Mouse (Mus musculus): ENCODE measurements around the gene Unc5b.

The Unc5b gene

GRCm38 (mm10) chr10:60801168-60801897, 30.0 kb downstream of the Unc5b start:
- in situ Hi-C loops (cut with MseI, MboI), result no loop called here

- in situ Hi-C loops (cut with MseI, MboI), result no loop called here
Measured at GRCm38 (mm10) chr10:60800295-60801167, 30.9 kb downstream of the Unc5b start.

GRCm38 (mm10) chr10:60797682-60798422, 33.5 kb downstream of the Unc5b start:
- in situ Hi-C loops (cut with MseI, MboI), result no loop called here

GRCm38 (mm10) chr10:60796474-60796873, 34.9 kb downstream of the Unc5b start:
- in situ Hi-C loops (cut with MseI, MboI), result no loop called here

GRCm38 (mm10) chr10:60796028-60796427, 35.4 kb downstream of the Unc5b start:
- in situ Hi-C loops (cut with MseI, MboI), result no loop called here

GRCm38 (mm10) chr10:60794792-60795191, 36.6 kb downstream of the Unc5b start:
- in situ Hi-C loops (cut with MseI, MboI), result no loop called here

- in situ Hi-C loops (cut with MseI, MboI), result no loop called here
Measured at GRCm38 (mm10) chr10:60794374-60794773, 37.0 kb downstream of the Unc5b start.

GRCm38 (mm10) chr10:60792841-60793240, 38.5 kb downstream of the Unc5b start:
- in situ Hi-C loops (cut with MseI, MboI), result no loop called here

GRCm38 (mm10) chr10:60792365-60792764, 39.0 kb downstream of the Unc5b start:
- in situ Hi-C loops (cut with MseI, MboI), result no loop called here

- in situ Hi-C loops (cut with MseI, MboI), result no loop called here
Measured at GRCm38 (mm10) chr10:60790912-60791311, 40.5 kb downstream of the Unc5b start.

GRCm38 (mm10) chr10:60787303-60788074, 43.9 kb downstream of the Unc5b start:
- in situ Hi-C loops (cut with MseI, MboI), result no loop called here

GRCm38 (mm10) chr10:60783608-60784007, 47.8 kb downstream of the Unc5b start:
- in situ Hi-C loops (cut with MseI, MboI), result no loop called here

- in situ Hi-C loops (cut with MseI, MboI), result no loop called here
Measured at GRCm38 (mm10) chr10:60779628-60780027, 51.8 kb downstream of the Unc5b start.

GRCm38 (mm10) chr10:60778542-60778941, 52.8 kb downstream of the Unc5b start:
- in situ Hi-C loops (cut with MseI, MboI), result no loop called here

- in situ Hi-C loops (cut with MseI, MboI), result no loop called here
Measured at GRCm38 (mm10) chr10:60775473-60775872, 55.9 kb downstream of the Unc5b start.

- in situ Hi-C loops (cut with MseI, MboI), result no loop called here
Measured at GRCm38 (mm10) chr10:60774616-60775015, 56.8 kb downstream of the Unc5b start.

- in situ Hi-C loops (cut with MseI, MboI), result no loop called here
Measured at GRCm38 (mm10) chr10:60770855-60771254, 60.5 kb downstream of the Unc5b start.

- in situ Hi-C loops (cut with MseI, MboI), result no loop called here
Measured at GRCm38 (mm10) chr10:60768614-60769013, 62.8 kb downstream of the Unc5b start.

- in situ Hi-C loops (cut with MseI, MboI), result no loop called here
Measured at GRCm38 (mm10) chr10:60767400-60767799, 64.0 kb downstream of the Unc5b start.

- in situ Hi-C loops (cut with MseI, MboI), result no loop called here
Measured at GRCm38 (mm10) chr10:60762126-60762525, 69.3 kb downstream of the Unc5b start.

- in situ Hi-C loops (cut with MseI, MboI), result no loop called here
Measured at GRCm38 (mm10) chr10:60760377-60760776, 71.0 kb downstream of the Unc5b start.

Data from mouse trophoblast stem cell (cell line).